Mouse (Mus musculus) neural tube, embryonic 13.5 days (tissue): ENCODE data around the gene Lhx1. TPM values are rescaled to one million over a fixed set of nuclear protein-coding genes. Genes with fewer than 3 reads are reported as not detected.

ENCODE experiments used
- ATAC-seq: fragments of 200-750 bp; cut with Nextera tagmentation; 2 replicates; pipeline ENCODE4 v1.8.0; 2017; ENCODE audit warnings: low read depth, mild to moderate bottlenecking, moderate TSS enrichment, moderate library complexity
- H3K27ac ChIP-seq: fragments of 300-500 bp; sonication (generic); replicated peaks from 2 replicates; pipeline ENCODE4 v1.5.1; 2015; ENCODE audit warnings: moderate library complexity, mild to moderate bottlenecking, inconsistent platforms
- H3K27me3 ChIP-seq: fragments of 300-500 bp; sonication (generic); 2 replicates; pipeline ENCODE4 v1.6.1; 2015; ENCODE audit warnings: mild to moderate bottlenecking, inconsistent platforms
- H3K36me3 ChIP-seq: fragments of 300-500 bp; sonication (generic); 2 replicates; pipeline ENCODE4 v1.6.1; 2015; ENCODE audit warnings: mild to moderate bottlenecking, inconsistent platforms
- H3K4me1 ChIP-seq: fragments of 300-500 bp; sonication (generic); replicated peaks from 2 replicates; pipeline ENCODE4 v1.6.1; 2015; ENCODE audit warnings: inconsistent platforms
- H3K4me2 ChIP-seq: fragments of 300-500 bp; sonication (generic); 2 replicates; pipeline ENCODE4 v1.6.1; 2015; ENCODE audit warnings: inconsistent platforms, mild to moderate bottlenecking, moderate library complexity
- H3K4me3 ChIP-seq: fragments of 300-500 bp; sonication (generic); 2 replicates; pipeline ENCODE4 v1.5.1; 2015; ENCODE audit warnings: mild to moderate bottlenecking, inconsistent platforms
- H3K9ac ChIP-seq: fragments of 300-500 bp; sonication (generic); 2 replicates; pipeline ENCODE4 v1.6.1; 2015; ENCODE audit warnings: moderate library complexity, mild to moderate bottlenecking, inconsistent platforms
- H3K9me3 ChIP-seq: fragments of 300-500 bp; sonication (generic); 2 replicates; pipeline ENCODE4 v1.6.1; 2016; ENCODE audit warnings: inconsistent platforms
- WGBS: fragments of 180-500 bp; shearing (Covaris S2); methylation state at CpG from one replicate; pipeline ENCODE4 v1.1.7; 2015; 5-methylcytosine and 5-hydroxymethylcytosine counted together
- polyA plus RNA-seq: library from polyadenylated mRNA; unstranded; fragments of >200 nt; fragmentation: Nextera tagmentation; extraction: Ambion mirVana; gene quantifications from 2 replicates; pipeline ENCODE4 v1.2.1, GENCODE M21; 2015

The Lhx1 gene
- polyA plus RNA-seq, 1 experiment from 2014 or later = 50.0 TPM

DNA sequence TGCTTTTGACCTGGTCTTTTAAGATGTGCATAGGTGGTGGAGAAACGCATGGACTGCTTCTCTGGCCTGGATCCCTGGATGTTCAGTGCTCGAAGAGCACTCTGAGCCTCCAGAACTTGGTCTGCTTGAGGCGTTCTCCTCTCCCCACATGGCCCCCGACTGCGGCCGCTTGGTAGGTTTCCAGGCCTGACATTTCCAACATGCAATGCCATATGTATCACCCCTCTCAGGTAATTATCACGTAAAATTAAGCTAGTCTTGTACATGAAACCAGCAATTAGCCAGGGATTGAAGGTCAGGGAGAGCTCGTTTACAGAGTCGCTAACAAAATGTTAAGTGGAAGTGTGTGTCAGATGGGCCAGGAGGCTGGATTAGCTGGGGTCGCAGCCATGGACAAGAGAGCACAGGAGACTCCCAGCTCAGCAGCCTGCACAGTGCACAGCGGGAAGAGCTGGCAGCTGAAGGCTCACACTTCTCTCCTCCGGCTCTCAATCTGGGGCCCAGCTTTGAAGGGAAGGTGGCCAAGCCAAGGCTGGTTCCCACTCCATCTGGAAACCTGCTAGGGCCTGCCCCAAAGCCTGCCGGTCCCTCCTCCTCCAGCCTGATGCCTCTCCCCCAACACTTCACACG is 28.6 kb upstream of the Lhx1 start:
- no peak for ATAC-seq

DNA sequence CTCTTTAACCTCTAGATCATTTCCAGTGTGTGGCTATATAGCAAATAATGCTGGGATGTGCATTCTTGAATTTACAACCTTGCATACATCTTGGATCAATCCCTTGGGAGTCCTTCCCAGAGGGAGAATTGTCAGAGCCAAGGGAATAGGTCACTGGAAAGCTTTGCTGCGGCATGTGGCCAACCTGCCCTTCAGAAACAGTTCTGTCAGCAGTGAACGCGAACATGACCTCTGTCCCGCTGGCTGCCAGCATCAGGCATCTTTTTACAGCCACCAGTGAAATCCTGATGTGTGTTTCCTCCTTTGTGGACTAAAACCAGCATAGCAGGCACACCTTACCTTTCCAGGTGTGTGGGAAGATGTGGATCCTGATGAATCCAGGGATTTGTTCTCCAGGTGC is 26.0 kb upstream of the Lhx1 start:
- H3K36me3 ChIP-seq = no peaks in the 10 kb centered on the region
- H3K27ac ChIP-seq = no peak overlapping the region

More for the DNA sequence above, 28.6 kb upstream of the Lhx1 start:
- H3K9me3 ChIP-seq = no peaks in the 10 kb centered on the region
- no peaks in the 10 kb centered on the region for H3K36me3 ChIP-seq
- WGBS = 88% methylated on average over 14 of the region's 14 CpGs
- H3K27me3 ChIP-seq = peaks cover 38% of the 10 kb centered on the region
- no peak overlapping the region for H3K9ac ChIP-seq
- peaks cover 3% of the 10 kb centered on the region; the same call in 1 of the 2 replicates for H3K4me1 ChIP-seq
- no peak overlapping the region for H3K4me3 ChIP-seq
- no peak overlapping the region for H3K27ac ChIP-seq
- no peak overlapping the region for H3K4me2 ChIP-seq

DNA sequence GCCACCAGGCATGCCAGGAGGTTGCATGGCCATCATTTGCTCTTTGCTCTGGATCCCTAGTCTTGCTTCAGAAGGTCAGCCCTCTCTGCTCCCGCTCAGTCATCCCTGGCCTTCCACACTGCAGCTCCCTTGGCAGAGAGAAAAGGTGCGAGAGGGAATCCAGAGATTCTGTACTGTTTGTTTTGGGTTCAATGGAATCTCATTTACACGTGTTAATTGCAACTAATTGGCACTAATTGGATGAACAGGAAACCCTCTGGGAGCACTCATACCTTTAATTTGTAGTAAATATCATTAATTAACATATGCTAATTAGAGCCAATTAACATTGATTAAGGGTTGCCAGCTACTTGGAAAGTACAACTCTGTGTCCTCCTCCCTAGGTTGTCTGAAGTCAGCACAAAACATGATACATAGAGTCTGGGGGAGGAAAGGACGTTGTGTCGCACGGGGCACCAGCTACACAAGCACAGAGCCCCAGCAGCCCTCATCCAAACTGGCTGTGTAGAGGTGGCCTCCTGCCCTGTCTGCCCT is 24.0 kb upstream of the Lhx1 start:
- 50% methylated on average over 6 of the region's 6 CpGs for whole genome bisulfite sequencing
- no peak for ATAC-seq

More for the DNA sequence above, 26.0 kb upstream of the Lhx1 start:
- H3K27me3 ChIP-seq = peaks cover 50% of the 10 kb centered on the region
- no peaks in the 10 kb centered on the region for H3K9me3 ChIP-seq
- H3K9ac ChIP-seq = no peak overlapping the region
- no peak overlapping the region for H3K4me3 ChIP-seq
- WGBS = 75% methylated on average over 4 of the region's 4 CpGs
- no peak for ATAC-seq
- H3K4me2 ChIP-seq = no peak overlapping the region
- peaks cover 11% of the 10 kb centered on the region; the same call in 1 of the 2 replicates for H3K4me1 ChIP-seq

DNA sequence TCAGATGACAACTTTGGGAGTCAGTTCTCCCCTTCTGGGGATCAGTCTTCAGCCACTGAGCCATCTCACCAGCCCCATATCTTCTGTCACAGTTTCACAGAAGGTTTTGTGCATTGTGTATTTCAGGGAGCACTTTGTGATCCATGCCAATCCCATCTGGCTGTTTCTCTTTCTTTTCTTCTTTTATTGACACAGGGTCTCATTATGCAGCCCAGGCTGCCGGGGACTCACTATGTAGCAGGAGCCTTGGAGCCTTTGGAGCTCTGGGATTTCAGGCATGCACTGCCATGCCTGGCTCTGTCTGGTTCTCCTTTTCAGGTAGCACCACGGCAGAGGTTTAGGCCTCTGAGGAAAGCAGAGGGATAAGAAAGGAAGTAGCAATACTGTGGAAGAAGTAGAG is 23.0 kb upstream of the Lhx1 start:
- 29% methylated on average over 2 of the region's 2 CpGs for WGBS
- Histone ChIP-seq H3K27ac (no peak overlapping the region), H3K9me3 (no peaks in the 10 kb centered on the region), H3K36me3 (no peaks in the 10 kb centered on the region), H3K4me1 (peaks cover 11% of the 10 kb centered on the region; the same call in 1 of the 2 replicates), H3K9ac (no peak overlapping the region), H3K27me3 (peaks cover 59% of the 10 kb centered on the region), H3K4me3 (no peak overlapping the region), H3K4me2 (no peak overlapping the region)
- no peak for ATAC-seq

More for the DNA sequence above, 24.0 kb upstream of the Lhx1 start:
- Histone ChIP-seq H3K4me1 (peaks cover 11% of the 10 kb centered on the region; the same call in 1 of the 2 replicates), H3K27ac (no peak overlapping the region), H3K9me3 (no peaks in the 10 kb centered on the region), H3K4me3 (no peak overlapping the region), H3K27me3 (peaks cover 56% of the 10 kb centered on the region), H3K9ac (no peak overlapping the region), H3K36me3 (no peaks in the 10 kb centered on the region), H3K4me2 (no peak overlapping the region)

DNA sequence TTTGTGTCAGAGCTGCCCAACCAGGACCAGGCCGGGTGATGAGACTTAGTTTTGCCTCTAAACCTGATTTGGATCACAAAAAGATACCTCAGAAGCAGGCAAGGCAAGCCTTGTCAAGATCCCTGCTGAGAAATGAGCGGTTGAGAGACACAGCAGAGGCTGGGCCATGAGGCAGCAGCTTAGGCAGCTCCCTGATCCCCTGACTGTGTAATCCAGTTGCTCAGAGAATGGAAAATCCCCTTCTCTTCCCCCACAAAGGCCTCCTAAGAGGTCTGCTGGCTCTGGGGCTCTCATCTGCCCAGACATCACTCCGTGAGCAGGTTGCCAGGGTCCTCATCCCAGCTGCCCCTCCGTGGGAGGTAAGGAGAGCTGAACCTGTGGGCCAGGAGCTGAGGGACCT is 14.6 kb upstream of the Lhx1 start:
- 9% methylated on average over 4 of the region's 4 CpGs for WGBS
- Histone ChIP-seq H3K27ac (peak overlapping the region; percentile 20; the same call in 1 of the 2 replicates), H3K9me3 (no peaks in the 10 kb centered on the region), H3K4me2 (no peak overlapping the region), H3K4me1 (peaks cover 9% of the 10 kb centered on the region), H3K27me3 (peaks cover 62% of the 10 kb centered on the region), H3K36me3 (peaks cover 10% of the 10 kb centered on the region), H3K9ac (0 out of 2 replicates have a peak overlapping the region, but pooled peaks have one; percentile 13), H3K4me3 (no peak overlapping the region)
- ATAC-seq = no peak

DNA sequence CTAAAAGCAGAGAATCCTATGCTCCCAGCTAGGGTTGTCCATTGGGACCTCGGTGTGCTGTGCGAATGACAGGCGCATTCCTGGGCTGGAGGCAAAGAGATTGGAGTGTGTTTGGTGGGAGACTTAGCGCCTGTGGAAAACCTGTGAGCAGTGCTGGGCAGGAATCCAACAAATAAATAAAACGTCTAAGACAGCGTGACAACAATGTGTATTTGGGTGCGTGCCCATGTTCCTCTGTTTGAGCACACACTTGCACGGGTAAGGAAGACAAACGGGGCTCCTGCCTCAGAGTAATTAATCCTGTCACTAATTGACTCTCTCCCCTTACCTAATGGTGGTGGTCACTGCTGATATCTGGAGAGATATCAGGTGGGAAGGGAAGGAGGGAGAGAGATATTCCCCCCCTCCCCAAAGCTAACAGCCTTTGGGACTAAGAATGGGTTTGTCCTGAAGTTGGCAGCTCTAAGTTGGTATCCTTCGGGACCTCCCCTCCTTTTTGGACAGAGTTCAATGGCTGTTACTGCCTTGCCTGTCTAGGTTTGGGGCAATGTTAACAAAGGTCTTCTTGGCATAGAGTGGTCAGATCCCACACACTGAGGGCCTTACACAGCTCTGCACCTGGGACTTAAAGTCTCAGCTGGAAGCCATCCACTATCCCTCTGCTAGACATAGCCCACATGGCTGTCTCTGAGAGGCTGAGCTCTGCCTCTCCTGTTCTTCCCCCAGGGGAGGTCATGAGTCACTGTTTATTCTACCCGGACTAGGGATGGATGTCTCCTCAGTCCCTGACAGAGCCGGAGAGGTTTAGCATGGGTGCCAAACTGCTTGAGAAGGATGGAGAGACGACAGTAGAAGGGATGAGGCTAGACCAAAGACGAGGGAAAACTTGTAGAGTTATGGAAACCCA is 4.7 kb upstream of the Lhx1 start:
- peaks cover 99% of the 10 kb centered on the region for H3K27me3 ChIP-seq
- WGBS = 7% methylated on average over 14 of the region's 14 CpGs
- peak overlapping the region; percentile 91 for H3K27ac ChIP-seq
- no peaks in the 10 kb centered on the region for H3K36me3 ChIP-seq
- peak overlapping the region; percentile 56 for H3K4me3 ChIP-seq
- ATAC-seq = no peak
- peaks cover 70% of the 10 kb centered on the region for H3K4me1 ChIP-seq
- peak overlapping the region; percentile 89 for H3K9ac ChIP-seq
- H3K9me3 ChIP-seq = no peaks in the 10 kb centered on the region
- peak overlapping the region; percentile 66 for H3K4me2 ChIP-seq

DNA sequence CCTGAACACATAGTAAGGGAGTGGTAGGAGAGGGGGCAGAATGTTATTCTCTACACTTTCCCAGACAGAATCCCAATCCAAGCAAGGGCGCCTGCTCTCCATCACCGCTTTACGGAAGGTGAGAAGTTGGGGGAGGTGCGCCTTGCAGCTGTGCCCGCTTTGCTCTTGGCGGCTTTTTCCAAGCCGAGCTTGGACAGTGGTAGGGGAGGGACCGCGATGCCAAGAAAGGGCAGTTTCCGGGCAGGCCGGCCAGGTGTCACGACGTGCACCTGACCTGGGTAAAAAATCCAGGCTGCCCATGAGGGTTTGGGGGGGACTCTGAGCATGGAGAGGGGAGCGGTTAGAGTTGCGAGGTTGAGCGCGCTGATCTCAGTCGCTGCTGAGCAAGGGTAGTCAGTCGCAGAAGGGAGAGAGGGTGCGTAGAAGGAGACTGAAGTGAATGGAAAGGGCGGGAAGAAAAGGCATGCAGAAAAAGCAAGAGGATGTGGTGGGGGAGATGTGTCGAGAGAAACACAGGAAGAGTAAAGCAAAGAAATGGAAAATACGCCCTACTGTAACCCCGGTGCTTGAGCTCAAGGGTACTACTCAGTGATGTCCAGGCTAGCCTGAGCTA is 3.9 kb upstream of the Lhx1 start:
- H3K27me3 ChIP-seq = peaks cover 99% of the 10 kb centered on the region
- ATAC-seq = no peak
- peaks cover 75% of the 10 kb centered on the region for H3K4me1 ChIP-seq
- peak overlapping the region; percentile 89 for H3K9ac ChIP-seq
- 1% methylated on average over 24 of the region's 24 CpGs for WGBS
- H3K4me3 ChIP-seq = peak overlapping the region; percentile 56
- peak overlapping the region; percentile 91 for H3K27ac ChIP-seq
- H3K4me2 ChIP-seq = peak overlapping the region; percentile 66
- H3K9me3 ChIP-seq = no peaks in the 10 kb centered on the region
- H3K36me3 ChIP-seq = no peaks in the 10 kb centered on the region

DNA sequence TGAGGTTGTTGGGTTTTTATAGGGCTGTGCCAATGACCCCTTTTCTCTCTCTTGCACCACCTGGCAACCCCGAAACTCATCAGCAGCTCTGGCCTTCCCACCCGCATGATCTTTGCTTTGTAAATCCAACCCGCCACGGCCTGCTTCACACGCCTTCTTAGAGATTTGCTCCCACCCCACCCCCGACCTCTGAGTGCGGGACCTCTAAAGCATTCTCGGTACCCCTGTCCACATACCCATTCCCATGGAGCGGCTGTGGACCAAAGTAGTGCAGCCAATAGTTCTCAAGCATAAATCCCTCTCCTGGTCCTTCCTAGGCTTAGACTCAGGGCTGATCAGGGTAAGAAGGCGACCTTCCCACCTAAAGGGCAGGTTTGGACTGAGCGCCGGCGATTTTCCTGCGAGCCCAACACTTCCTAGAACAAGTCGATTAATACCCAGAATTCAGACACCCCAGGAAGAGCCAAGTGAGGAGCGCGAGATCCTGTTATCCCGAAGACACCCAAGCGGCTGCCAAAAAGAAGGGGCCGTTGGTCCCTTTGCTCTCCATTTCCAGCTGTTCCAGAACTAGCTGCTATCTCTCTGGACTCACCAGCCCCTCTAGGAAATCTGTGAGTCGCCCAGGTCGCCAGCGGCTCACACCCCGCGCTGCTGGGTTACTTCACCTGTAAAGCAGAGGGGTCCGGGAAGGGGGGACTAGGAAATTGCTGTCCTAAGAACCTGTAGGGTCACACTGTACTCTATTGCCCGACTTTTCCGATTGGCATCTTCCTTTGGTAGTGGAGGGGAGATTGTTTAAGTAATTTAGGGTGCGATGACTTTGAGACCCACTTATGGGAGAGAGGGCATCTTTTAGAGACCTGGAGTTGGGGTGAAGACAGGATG is 1.9 kb upstream of the Lhx1 start:
- Histone ChIP-seq H3K27ac (peak overlapping the region; percentile 91), H3K4me2 (peak overlapping the region; percentile 66), H3K36me3 (no peaks in the 10 kb centered on the region), H3K27me3 (peaks cover 100% of the 10 kb centered on the region), H3K4me1 (peaks cover 67% of the 10 kb centered on the region), H3K9ac (peak overlapping the region; percentile 89), H3K9me3 (no peaks in the 10 kb centered on the region), H3K4me3 (peak overlapping the region; percentile 56)
- no peak for ATAC-seq
- under 1% methylated on average over 29 of the region's 29 CpGs for WGBS

DNA sequence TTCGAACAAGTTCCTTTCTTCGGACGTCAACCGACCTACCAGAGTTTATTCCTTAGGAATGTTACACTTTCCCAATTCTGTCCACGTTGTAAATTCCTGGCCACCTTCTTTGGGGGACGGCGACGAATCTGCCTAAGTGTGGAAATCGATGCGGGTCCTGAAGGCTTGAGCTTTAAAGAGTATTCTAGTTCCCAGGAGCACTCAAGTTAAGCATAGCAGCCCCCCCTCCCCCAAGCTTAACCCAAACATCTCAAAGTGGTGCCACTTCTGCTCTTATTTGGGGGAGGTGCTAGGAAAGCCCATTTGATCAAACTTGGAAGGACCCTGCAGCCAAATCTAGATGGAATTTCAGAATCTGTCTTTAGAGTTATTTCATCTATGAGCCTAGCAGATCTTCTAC is 1.1 kb upstream of the Lhx1 start:
- H3K27ac ChIP-seq = peak overlapping the region; percentile 91
- no peak for ATAC-seq
- H3K36me3 ChIP-seq = peaks cover 3% of the 10 kb centered on the region; the same call in 1 of the 2 replicates
- H3K27me3 ChIP-seq = peaks cover 100% of the 10 kb centered on the region
- no peaks in the 10 kb centered on the region for H3K9me3 ChIP-seq
- under 1% methylated on average over 10 of the region's 10 CpGs for WGBS
- H3K4me1 ChIP-seq = peaks cover 59% of the 10 kb centered on the region
- peak overlapping the region; percentile 66 for H3K4me2 ChIP-seq
- H3K9ac ChIP-seq = peak overlapping the region; percentile 89
- H3K4me3 ChIP-seq = peak overlapping the region; percentile 56

DNA sequence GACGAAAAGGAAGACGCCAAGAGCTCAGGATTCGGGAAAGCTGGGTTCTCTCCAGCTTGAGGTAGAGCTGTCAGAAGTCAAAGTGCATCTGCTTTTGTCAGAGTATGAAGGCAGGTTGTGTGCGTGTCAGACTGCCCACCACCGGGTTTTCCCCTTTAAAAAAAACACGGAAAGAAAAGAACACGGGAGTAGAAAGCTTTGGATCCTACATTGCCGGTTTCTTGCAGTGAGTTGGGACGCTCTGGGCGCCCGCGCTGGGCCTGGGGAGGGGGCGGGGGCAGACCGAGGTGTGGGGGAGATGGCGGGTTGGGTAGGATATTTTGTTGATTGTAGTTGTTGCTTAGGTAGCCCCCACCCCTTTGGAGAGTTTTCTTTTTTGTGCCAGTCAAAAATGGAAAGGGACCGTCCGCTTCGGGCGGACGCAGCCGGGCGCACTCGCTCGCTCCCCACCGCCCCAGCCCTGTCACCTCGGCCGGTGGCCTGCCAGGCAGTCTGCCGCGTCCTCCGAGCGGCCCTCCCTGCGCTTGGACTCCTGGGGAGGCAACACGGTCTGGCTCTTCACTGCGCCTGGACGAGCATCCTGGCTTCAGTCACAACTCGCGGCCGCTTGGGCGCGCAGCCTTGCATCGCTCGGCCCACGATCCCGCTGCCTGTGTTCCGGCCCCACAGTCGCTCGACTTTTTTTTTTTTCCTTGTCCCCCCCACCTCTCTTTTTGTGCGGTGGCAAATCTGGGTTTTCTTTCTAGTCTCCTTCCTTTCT is 644 bp downstream of the Lhx1 start:
- Histone ChIP-seq H3K4me2 (peak overlapping the region; percentile 66), H3K9me3 (no peaks in the 10 kb centered on the region), H3K27ac (peak overlapping the region; percentile 91), H3K9ac (peak overlapping the region; percentile 89), H3K4me1 (peaks cover 47% of the 10 kb centered on the region), H3K4me3 (peak overlapping the region; percentile 56), H3K27me3 (peaks cover 100% of the 10 kb centered on the region), H3K36me3 (peaks cover 4% of the 10 kb centered on the region; the same call in 1 of the 2 replicates)
- ATAC-seq = peak; percentile 13; the same call in 1 of the 2 replicates
- WGBS = under 1% methylated on average over 48 of the region's 48 CpGs
